Mouse (Mus musculus) ES-CJ7 (cell line): Measurements from ENCODE around the gene Pip5k1b.

Source experiments
- DNase-seq: peaks from one replicate; pipeline ENCODE4 v3.0.0; 2011; ENCODE audit warnings: low read depth, low spot score

Pip5k1b gene

DNA sequence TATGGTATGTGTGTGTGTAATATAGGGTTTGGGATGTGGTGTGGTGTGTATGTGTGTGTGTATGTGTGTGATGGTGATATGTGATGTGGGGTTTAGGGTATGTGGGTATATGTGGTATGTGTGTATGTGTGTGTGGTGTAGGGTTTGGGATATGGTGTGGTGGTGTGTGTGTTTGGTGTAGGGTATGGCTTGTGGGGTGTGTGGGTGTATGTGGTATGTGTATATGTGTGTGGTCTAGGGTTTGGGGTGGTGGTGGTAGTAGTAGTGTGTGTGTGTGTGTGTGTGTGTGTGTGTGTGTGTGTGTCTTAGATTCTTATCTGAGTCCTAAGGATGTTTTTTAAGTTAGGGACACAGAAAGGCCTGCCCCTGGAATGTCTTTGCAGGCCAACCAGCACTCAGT is 37.3 kb downstream of the Pip5k1b start:
- no peak for DNase-seq

DNA sequence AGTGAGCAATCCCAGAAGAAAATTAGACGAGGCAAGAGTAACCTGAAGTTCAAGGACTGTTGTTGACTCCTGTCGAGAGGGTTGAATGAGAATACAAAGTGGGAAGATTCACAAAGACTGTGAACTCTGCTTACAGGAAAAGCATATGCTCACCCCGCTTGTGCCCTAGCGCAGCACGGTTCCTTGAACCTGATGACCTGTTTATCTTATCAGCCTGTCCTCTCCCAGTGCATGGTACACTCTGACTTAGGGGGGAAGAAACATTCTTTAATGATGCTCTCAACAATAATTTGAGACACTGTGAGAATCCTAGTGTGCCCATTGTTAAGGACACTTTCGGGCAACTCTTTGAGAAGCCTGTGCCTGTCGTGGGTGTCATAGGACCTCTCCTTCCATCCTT is 38.6 kb downstream of the Pip5k1b start:
- no peak for DNase-seq

DNA sequence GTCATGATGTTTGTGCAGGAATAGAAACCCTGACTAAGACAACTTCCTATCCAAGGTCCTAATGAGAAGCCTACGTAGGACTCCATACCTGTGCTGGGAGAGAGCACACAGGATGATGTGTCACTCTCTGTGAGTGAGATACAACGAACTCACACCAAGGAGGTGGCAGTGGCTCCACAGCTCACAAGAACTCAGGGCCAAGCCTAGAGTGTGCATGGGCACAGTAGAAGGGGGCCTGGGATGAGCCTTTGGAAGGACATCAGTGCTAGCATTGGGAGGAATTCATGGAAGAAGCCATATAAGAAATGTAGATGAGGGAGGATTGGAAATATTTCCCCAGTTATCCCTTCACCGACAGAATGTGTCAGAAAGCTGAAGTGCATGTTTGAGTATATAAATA is 39.7 kb downstream of the Pip5k1b start:
- no peak for DNase-seq

DNA sequence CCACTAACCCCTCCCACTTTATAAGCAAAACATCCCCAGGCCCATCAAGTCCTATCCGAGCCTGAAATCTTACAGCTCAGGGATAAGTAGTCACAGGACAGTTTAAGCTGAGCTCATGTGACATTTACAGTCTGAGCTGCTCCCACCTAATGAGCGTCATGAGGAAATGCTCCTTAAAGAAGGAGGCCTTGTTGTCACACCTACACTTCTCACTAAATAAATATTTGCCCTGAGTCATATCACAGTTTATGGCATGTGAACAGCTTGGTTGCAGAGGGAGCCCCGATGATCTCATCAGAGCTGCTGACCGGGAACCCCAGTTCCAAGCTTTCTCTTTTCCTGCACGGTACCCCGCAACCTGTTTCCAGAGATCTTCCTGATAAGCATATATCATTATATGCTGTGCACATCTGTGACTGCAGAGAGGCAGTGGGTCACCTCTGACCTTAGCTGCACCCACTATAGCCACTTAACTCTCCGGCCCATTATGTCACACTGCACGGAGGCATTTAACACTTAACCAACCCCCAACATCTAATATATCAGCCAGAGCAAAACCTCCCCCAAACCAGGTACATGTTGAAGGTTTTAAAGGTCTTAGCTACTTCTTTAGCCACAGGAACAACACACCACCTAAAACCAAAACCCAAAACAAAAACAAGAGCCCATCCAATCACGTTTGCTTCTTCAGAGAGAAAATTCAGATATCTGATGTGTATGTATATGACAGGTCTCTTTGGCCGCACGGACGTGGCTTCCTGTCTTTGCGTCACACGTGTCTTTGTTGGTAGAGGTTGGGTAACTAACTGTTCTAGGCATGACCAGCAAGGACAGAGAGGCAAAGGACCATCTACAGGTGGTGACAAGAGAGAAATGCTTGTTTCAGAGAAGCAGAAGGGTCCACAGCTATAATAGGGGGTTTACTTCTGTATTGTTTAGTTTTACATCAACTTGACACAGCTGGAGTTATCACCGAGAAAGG is 40.7 kb downstream of the Pip5k1b start:
- DNase-seq: no peak

DNA sequence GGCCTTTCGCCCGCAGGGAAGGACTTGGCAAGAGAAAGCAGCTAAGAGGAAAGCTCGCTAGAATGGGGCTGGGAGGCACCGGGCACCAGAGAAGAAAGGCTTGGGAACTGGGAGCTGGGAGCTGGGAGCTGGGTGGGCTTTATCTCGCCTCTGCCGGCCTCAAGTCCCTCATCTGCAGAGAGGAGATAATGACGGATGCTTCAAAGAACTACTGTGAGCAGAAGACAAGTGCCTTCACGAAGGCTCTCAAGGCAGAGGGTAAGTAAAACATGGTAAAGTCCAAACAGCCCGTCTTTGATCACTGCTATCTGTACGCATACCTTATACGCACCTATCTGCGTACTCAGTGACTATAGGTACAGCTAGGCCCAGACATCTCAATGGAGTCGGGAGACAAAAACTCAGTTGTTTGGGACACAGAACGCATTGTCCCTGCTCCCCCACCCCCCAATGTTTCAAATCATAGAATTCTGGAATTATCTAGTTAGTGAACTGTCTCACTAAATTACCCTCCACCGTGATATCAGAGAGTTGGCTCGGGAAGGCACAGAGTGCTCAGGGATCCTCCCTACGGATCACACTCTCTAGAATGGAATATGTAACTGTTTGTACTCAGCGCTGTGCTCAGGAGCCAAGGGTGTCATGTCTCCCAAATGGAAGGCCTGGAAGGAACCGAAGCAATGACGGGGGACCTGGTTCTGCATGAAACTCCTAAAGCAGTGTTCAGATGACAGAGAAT is 42.4 kb downstream of the Pip5k1b start:
- no peak for DNase-seq

DNA sequence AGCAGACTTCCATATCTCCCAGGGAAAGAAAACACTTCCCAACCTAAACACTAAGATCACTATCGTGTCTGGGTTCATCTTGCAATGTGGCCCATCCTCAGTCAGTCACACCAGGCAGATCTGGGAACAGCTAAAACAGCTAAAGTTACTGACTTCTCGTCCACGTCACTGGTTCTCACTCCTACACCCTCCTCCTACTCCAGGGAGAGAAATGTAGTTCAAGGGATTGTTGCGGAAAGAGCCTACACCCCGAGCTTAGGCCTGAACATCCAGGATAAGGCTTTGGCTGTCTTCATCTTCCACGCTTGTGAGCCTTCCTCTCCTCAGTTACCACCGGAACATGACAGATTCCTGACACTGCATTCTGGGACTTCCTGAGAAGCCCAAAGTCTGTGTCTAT is 43.7 kb downstream of the Pip5k1b start:
- no peak for DNase-seq

DNA sequence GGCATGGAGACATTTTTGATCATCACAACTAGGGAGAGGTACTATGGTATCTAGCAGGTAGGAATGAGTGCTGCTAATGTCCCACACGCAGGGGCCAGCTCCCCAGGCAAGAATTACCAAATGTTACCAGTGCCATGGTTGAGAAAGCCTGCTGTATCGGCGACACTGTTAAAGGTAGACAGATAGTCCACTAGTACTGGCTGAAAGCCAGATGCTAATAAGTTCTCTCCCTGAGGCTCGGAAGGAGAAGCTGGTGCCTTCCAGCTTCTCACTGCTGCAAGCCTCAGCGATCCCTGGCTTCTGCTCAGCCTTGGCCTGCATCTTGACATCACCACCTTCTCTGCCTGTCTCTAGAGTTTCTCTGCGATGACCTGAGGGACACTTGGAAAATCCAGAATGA is 46.3 kb downstream of the Pip5k1b start:
- no peak for DNase-seq

DNA sequence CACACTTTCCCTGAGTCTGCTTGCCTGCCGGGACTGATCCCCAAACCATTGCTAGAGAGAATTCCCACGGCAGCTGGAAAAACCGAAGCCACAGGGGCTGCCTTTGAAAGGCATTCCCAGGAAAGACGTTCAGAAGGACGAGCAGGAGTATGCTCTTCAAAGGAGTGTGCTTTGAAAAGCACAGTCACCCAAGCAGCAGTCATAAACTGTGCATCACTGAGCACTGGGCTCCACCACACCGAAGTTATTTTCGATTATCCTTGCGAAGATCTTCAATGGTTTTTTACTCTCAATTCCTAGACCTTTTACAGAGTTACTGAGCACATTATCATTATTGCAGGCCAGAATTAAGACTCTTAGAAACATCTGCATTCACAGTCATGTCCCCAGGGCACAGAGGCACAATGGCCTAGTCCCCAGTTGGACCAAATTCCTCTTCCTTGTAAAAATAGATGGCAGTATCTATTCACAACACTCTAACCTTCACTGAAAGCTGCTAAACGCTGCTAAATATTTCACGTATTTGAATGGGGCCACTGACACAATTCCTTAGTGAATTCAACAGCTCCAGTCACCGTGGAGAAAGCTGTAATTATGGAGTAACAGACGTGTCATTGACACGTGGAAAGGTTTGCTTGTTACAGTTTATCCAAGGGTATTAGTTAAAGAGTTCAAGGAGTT is 47.4 kb downstream of the Pip5k1b start:
- no peak for DNase-seq

DNA sequence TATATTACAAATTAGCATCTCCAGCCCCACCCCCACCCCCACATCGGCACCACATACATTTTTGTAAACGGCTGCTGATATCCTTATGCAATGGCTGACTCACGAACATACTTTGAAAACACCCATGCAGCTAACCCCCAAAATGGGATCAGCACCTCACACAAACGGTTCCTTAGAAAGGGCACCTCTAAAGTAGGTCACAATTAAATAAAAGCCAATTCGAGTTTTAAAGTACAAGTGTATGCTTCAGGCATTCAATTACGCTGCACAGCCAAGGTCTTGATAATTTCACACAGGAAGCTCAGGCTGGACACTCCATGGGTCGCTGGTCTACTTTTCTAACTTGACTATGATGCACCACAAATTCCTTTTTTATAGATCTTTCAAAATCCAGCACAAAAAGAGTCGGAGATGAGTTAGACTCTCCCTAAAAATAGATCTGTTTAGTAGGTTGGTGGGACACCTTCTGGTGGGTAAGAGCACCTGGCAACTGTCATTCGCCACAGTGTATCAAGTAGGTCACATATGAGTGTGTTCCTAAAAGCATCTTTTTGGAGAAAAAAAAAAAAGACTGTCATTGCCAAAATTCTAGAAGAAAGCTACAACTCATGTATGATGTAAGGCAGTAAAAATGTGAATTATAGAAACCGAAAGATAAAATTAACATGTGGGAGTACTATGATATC is 52.8 kb downstream of the Pip5k1b start:
- DNase-seq: no peak

DNA sequence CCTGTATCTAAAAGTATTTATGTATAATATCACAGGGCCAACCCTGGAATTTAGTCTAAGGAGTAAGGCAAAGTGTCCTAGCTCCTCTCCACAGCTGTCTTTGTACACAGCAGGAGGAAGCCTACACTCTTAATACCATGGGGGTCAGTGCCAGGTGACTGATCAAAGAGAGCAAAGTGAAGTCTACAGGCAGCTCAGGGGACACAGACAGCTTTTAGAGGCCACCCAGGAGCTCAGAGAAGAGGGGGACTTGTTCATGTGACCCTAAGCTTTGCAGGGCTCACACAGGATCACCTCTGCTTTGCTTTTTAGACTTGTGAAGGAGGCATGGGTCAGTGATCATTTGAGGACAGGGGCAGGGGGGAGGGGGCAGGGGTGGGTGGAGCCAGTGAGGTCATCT is 54.1 kb downstream of the Pip5k1b start:
- DNase-seq: no peak

DNA sequence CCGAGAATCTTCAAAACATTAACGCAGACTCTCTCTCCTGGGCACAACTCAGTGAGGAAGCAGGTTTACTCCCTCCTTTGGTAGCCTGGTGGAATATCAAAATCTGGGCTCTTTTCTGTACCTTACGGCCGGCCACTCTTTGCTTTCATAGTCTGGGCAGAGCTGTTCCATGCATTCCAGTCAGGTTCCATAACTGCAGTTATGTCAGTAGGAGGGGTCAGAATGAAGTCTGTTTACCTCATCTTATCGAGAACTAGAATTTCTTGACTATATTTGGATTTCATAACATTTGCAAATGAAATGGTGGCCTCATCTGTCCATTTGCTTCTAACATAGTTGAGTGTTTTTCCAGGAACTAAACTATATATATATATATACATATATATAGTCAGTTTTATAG is 55.2 kb downstream of the Pip5k1b start:
- no peak for DNase-seq

DNA sequence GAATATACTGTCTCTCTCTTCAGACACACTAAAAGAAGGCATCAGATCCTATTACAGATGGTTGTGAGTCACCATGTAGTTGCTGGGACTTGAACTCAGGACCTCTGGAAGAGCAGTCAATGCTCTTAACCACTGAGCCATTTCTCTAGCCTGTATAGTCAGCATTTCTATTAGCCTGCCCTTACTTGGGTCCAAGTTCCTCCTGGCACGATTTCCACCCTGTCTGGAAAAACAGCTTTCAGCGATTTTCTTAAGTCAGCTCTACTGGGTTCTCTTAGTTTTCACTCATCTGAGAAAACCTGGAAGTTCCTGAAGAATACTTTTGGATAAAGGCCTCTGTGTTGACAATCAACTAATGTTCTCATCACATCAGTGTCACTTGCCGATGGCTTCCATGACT is 56.4 kb downstream of the Pip5k1b start:
- no peak for DNase-seq

DNA sequence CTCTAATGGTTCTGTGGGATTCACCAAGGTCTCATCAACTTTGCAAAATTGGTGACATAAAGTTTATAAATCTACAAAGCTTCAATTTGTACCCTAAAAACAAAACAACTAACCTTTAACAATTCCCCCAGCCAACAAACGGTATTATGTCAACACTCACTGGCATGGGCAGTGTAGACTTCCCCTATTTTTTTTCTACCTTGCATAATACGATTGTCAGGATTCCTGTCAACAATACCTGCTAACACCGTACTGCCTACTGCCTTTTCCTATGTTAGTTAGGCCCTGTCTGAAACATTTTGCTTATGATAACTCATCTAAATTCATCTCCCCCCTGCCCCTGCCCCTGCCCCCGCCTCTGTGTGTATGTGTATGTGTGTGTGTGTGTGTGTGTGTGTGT is 61.8 kb downstream of the Pip5k1b start:
- no peak for DNase-seq

DNA sequence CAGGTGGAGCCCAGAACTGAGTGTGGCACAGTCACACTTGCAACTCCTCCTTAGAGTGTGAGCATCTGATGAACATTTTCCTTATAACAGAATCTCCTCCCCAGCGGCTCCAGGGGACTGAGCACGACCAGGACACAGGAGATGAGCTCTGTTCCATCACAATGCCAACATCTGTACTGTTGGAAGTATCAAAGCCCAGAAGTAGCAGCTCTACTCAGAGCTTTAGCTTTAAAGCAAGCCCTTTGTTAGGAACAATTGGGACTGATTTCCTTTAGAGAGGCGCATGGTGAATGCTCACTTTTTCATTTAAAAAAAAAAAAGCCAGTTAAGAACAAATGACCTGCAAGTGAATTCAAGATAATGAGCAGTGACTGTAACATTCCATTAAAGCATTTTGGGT is 63.8 kb downstream of the Pip5k1b start:
- peak; percentile 71 for DNase-seq

DNA sequence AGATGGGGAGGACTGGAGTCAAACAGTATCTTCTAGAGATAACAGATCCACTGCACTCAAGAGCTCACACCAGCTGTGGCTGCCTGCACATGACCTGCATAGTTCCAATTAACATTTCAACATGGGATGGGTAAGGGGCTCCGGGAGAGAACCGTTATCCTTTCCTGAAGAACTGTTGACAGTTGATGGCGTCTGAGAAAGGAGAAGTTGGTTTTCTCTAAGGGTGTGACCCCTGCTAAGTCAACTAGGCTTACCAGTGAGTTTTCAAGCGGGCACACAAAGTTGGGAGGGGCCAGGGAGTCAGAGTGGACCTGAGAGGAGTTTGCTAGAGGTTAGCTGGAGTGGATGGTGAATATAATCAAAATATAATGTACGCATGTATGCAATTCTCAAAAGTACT is 65.4 kb downstream of the Pip5k1b start:
- no peak for DNase-seq

DNA sequence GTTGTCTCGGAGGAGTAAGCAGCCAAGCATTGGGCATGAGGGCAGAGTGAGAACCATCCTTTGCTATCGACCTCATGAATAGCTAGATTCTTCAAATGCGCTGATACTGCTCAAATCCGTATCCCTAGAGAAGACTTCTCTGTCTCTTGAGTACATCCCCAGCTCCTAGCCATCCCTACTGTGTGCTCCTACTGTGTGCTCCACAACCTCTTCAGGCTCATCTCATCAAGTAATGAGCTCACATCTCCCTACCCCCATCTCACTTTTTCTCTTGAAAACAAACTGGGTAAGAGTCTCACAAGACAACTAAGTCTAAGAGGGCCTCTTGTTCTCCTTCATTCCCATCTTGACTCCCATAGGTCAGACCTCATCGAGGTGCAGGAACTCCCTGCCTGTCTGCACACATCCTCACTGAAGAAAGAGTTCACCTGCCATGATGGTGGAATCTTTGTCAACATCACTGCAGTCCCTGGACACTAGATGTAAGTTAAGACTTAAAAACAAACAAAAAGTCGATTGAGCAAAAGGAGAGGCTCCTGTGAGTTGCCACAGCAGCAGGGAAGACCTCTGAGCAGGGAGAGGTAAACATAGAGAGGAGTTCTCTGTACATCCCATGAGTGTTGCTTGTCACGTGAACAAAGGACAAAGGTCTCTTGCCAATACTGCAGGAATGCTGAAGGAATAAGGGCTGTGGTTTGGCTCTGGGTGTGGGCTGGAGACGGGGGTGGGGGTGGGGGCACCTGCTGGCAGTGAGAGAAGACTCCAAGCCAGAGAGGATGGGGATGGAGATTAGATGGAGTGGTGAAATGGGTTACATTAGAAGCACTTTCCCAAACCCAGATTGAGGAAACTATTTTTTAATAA is 69.0 kb downstream of the Pip5k1b start:
- DNase-seq: no peak

DNA sequence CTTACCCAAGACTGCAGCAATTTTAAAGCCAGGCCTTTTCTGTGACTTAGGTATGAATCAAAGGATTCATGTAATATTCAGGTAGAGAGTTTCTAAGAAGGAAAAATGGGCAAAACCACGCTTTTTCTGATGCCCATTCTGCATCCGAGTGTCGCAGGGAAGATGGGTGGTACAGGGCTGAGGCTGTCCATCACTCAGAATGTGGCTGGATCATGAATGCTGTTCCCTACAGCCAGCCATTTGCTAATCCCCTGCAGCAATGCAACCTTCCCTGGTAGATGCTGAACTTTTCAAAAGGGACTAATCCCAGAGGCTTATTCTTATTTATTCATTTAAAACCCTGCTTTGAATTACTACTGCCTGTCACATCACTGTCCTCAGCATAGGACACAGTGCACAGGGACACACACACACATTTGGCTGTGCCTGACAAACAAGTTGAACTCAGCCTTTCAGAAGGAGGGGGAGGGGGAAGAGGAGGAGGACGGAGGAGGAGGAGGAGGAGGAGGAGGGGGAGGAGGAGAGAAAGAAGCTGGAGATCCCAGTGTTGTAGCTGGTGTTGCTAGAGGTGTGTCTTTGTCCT is 71.0 kb downstream of the Pip5k1b start:
- no peak for DNase-seq

DNA sequence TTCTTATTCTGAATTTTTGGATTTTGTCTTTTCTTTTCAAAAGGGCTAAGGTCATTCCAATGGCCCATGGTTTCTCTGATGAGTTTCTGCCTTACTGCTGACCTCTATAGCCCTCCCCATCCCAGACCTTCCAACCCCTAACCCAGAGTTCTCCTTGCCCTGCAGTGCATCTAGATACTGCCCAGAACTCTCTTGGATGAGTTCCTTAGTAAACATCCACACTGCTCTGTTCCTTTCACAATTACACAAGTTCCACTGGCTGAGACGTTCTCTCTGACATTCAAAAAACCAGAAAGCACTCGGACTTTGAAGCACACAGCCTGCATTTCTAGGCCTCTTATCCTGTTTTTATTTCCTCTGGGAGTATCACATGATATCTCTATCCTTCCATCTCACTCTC is 74.8 kb downstream of the Pip5k1b start:
- no peak for DNase-seq

DNA sequence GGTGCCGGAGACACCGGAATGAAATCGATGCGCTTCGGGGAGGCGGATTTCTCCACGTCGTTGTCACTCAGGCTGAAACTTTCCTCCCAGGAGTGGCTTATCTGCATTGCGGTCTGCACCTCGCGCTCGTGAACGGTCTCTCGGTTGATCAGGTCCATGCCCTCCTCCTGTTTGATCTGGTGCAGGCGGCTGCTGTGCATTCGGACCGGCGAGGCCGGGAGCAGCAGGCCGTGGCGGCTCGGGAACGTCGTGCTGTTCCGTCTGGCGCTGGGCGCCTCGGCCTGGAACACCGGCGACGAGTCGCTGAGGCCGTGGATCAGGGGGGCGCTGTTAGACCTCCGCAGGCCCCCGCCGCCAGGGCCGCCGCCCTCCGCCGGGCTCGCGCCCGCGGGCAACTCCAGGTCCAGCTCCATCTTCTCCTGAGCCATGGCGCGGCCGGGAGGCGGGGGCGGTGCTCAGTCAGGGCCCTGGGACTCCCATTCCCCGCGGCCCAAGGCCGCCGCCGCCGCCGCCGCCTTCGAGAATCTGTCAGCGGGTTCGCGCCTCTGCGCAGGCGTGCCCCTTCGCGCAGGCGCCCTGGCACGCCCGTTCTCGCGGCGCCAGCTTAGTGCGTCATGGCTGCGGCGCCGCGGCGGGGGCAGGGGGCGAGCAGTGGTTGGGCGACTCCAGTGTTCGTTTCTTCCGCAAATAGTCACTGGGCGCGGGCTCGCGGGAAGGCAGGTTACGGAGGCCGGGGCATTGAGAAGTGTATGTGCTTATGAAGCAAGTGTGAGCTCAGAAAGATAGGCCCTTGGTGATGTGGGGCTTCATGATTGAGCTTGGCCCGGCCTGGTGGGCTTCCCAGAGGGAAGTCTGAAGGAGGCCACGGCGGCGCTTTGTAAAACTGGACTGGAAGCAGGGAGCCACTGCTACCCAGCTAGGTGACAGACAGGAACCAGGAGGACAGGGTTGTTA is 78.5 kb downstream of the Pip5k1b start, which contains the start of gene Fam122a:
Gene Fam122a (minus strand): TSS at position 428 of the 954 bp plus-strand sequence.
- DNase-seq: peak; percentile 88
